Mouse (Mus musculus): ENCODE measurements at regions not wholly inside any gene's neighbourhood (a gene's known extent, or its start where the extent isn't known, plus 50 kb on each side); places are given as distances from the start of the nearest gene placed in this dataset.

DNA sequence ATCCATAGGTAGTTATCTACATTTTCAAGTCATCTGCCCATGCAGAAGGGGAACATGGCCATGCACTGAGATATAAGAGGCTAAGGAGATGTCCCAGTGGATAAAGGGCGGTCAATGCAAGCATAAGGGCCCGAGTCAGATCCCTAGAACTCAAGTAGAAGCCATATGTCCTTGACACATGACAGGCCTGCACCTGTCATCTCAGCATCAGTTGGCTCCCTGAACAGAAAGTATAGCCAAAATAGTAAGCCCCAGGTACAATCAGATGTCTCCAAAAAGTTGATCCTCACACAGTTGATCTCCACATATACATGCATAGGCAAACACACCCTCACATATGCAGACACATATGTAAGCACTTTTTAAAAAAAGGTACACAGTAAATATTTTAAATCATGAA, 152.0 kb downstream of the Cox18 start:
- Histone ChIP-seq H3K36me3 (no peaks in the 10 kb centered on the region), H3K27ac (no peak overlapping the region), H3K4me2 (replicated peaks) (no peak overlapping the region), H3K27me3 (no peaks in the 10 kb centered on the region), H3K4me1 (no peaks in the 10 kb centered on the region), H3K9ac (no peak overlapping the region), H3K9me3 (replicated peaks) (no peaks in the 10 kb centered on the region), H3K4me3 (no peak overlapping the region)
- WGBS, result 84% methylated on average over 2 of the region's 2 CpGs
- no peak for ATAC-seq (ENCODE audit: low FRiP score)

DNA sequence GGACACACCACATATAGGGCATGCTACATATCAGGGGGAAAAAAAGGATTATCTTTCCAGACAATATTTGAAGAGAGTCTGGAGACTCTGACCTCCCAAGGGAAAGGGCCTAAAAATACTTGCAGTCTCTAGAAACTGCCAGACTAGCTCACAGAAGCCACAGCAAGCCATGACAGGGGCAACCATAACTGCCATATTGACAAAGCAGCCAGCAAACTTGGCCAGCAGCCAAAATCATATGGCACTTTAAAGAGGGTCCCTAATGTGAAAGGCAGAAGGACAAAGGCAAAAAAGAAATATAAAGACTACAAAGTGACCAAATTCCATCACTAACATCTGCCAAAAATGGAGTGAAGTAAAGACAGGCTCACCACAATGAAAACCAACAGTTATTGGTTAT, 155.2 kb downstream of the Cox18 start:
- H3K27me3 ChIP-seq, result no peaks in the 10 kb centered on the region
- H3K9ac ChIP-seq, result no peak overlapping the region
- no peak overlapping the region for H3K4me2 ChIP-seq (replicated peaks)
- no peak overlapping the region for H3K4me3 ChIP-seq
- ATAC-seq (ENCODE audit: low FRiP score), result no peak
- H3K36me3 ChIP-seq, result no peaks in the 10 kb centered on the region
- H3K9me3 ChIP-seq (replicated peaks), result no peaks in the 10 kb centered on the region
- no peak overlapping the region for H3K27ac ChIP-seq
- no peaks in the 10 kb centered on the region for H3K4me1 ChIP-seq

DNA sequence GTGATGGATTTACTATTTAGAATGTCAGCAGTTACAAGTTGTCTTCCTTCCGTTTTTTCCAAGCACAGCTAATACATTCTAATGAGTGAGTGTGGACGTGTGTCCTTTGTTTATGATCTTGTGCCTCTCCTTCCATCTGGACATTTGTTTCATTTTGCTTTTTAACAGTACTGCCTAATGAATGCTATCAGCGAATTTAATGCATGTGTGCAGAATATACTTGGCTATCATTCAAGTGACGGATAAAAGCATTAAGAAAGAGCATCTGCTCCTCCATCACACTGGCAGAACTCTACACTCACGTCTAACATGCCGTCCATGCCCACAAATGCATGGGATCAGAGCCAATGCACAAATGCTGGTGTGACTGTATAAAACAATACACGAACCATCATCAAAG, 156.0 kb downstream of the Cox18 start:
- Histone ChIP-seq H3K9me3 (replicated peaks) (no peaks in the 10 kb centered on the region), H3K27me3 (no peaks in the 10 kb centered on the region), H3K9ac (no peak overlapping the region), H3K4me2 (replicated peaks) (no peak overlapping the region), H3K27ac (no peak overlapping the region), H3K4me1 (no peaks in the 10 kb centered on the region), H3K36me3 (no peaks in the 10 kb centered on the region), H3K4me3 (no peak overlapping the region)
- 76% methylated on average over 7 of the region's 7 CpGs for WGBS
- ATAC-seq (ENCODE audit: low FRiP score), result no peak

DNA sequence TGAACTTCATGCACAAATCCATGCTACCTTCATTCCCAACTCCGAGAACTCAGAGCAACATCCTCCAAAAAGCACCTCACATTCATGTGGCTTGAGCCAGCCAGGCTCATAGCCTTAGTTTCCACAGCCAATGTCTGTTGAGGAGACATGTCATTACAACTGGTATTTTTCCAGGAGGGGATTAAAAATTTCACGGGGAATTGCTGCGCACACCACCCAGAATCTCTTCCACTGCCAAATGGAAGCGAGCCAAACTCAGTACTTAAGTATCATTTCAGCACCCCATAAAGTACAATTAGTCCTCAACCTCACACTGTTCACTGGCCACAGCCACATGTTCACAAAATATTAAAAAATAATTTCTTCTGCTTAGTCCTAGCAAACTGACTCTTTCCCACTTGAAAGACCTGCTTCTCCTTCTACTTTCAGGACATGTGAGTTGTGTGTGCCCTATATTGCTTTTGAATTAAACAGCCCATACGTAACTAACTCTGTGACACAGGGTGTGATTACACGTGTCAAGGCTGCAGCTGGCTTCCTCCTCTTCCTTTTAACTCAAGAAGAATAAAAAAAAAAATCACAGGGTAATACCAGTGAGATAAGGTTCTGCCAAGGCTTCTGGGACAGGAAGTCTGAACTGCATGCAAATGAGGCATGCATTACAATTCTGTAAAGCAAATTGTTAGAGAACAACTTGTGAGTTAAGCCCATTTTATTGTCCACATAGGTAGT, 157.8 kb downstream of the Cox18 start:
- Histone ChIP-seq H3K4me1 (no peaks in the 10 kb centered on the region), H3K4me3 (no peak overlapping the region), H3K9ac (no peak overlapping the region), H3K36me3 (no peaks in the 10 kb centered on the region), H3K27me3 (no peaks in the 10 kb centered on the region), H3K27ac (no peak overlapping the region), H3K9me3 (replicated peaks) (no peaks in the 10 kb centered on the region), H3K4me2 (replicated peaks) (no peak overlapping the region)
- ATAC-seq (ENCODE audit: low FRiP score), result no peak
- WGBS, result 74% methylated on average over 6 of the region's 6 CpGs

DNA sequence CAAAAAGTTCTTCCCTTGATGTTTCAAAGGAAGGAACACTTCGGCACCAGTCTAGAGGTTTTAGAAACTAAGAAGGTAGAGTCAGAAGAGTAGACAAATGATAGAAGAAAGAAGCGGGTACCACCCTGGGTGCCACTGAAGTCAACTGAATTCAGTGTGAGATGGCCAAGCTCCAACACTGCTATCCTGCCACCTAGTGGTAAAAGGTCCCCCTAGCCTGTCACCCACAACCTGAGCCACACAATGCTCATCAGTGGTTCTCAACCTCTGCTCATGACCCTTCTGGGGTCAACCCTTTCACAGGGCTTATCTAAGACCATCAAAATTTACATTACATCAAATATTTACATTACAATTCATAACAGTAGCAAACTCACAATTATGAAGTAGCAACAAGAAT, 168.1 kb downstream of the Cox18 start:
- Histone ChIP-seq H3K9ac (no peak overlapping the region), H3K36me3 (no peaks in the 10 kb centered on the region), H3K27ac (no peak overlapping the region), H3K4me2 (replicated peaks) (no peak overlapping the region), H3K4me3 (no peak overlapping the region), H3K9me3 (replicated peaks) (no peaks in the 10 kb centered on the region), H3K4me1 (no peaks in the 10 kb centered on the region), H3K27me3 (no peaks in the 10 kb centered on the region)
- WGBS, result 66% methylated on average over 2 of the region's 2 CpGs
- no peak for ATAC-seq (ENCODE audit: low FRiP score)

DNA sequence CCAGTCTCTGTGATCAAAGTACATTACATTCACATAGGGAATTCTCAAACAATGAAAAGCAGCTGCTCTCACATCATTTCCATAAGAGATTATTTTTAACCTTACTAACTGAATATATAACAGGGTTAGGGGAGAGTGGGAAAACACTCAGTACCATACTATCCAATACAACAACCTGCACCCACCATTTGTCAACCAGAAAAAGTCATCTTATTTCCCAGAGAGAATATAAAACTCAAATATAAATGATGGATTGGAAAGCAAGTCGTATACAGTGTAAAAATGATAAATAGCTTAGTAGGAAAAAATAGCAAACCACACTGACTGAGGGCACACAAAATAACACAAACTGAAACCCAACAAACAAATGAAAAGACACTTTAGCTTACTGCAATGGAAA, 169.4 kb upstream of the Adamts3 start:
- H3K9ac ChIP-seq, result no peak overlapping the region
- H3K4me3 ChIP-seq, result no peak overlapping the region
- no peak for ATAC-seq (ENCODE audit: low FRiP score)
- H3K36me3 ChIP-seq, result no peaks in the 10 kb centered on the region
- 70% methylated on average over 1 of the region's 1 CpGs for WGBS
- no peaks in the 10 kb centered on the region for H3K27me3 ChIP-seq
- H3K27ac ChIP-seq, result no peak overlapping the region
- H3K9me3 ChIP-seq (replicated peaks), result no peaks in the 10 kb centered on the region
- no peak overlapping the region for H3K4me2 ChIP-seq (replicated peaks)
- no peaks in the 10 kb centered on the region for H3K4me1 ChIP-seq

DNA sequence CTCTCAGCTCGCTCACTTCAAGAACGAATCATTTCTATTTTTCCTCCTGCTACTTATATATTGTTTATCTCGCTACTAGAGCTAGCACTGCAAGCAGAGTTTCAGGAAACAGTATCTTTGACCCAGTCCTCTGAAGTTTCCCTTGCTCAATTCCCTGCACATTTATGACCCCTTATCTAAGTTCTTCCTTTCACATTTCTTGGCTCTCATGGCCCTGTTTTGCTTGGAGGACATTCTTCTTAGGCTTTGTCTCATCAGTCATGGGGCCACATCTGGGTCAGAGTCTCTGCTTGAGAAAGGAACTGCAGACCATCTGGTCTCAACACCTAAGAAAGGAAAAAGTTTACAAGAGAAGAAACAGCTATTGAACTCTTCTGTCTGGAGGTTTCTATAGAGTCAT, 166.7 kb upstream of the Adamts3 start:
- no peak for ATAC-seq (ENCODE audit: low FRiP score)
- Histone ChIP-seq H3K27ac (no peak overlapping the region), H3K4me1 (no peaks in the 10 kb centered on the region), H3K4me2 (replicated peaks) (no peak overlapping the region), H3K27me3 (no peaks in the 10 kb centered on the region), H3K4me3 (no peak overlapping the region), H3K9ac (no peak overlapping the region), H3K36me3 (no peaks in the 10 kb centered on the region), H3K9me3 (replicated peaks) (no peaks in the 10 kb centered on the region)
- WGBS, result 87% methylated on average over 3 of the region's 3 CpGs

DNA sequence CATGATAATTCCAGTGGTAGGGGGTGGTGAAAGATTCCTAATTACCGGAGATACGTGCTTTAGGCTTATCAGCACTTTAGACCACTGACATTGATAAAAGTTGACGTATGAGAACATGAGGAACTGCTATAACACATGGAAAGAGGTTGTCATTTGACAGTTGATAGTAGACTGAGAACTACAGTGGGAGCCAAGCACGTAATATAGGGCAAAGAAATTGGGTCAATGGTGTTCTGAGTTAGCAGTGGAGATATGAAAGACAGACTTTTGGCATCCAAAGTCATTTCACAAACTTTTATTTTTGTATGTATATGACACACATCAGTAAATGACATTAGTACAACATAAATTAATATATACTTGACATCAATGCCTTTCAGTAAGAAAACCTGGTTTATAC, 159.6 kb upstream of the Adamts3 start:
- 85% methylated on average over 4 of the region's 4 CpGs for WGBS
- Histone ChIP-seq H3K36me3 (no peaks in the 10 kb centered on the region), H3K9ac (no peak overlapping the region), H3K4me3 (no peak overlapping the region), H3K9me3 (replicated peaks) (no peaks in the 10 kb centered on the region), H3K27me3 (no peaks in the 10 kb centered on the region), H3K4me1 (no peaks in the 10 kb centered on the region), H3K4me2 (replicated peaks) (no peak overlapping the region), H3K27ac (no peak overlapping the region)
- no peak for ATAC-seq (ENCODE audit: low FRiP score)

DNA sequence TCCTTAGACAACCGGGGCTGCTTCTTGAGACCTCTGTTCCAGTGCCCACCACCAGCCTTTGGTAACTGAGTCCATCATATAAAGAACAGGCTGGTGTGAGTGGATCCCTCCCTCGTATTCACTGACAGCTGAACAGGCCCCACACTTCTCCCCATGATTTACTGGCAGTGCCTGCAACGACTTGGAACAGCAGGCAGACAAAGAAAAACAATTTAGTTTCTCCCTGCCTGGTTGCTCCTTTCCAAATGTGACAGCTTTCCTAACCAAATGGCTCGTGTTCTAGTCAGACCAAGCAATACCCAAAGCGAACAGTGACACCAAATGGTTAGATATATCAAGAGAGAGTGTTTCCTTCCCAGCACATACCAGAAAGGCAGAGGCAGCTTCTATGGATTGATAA, 150.0 kb upstream of the Adamts3 start:
- Histone ChIP-seq H3K36me3 (no peaks in the 10 kb centered on the region), H3K27ac (no peak overlapping the region), H3K9ac (no peak overlapping the region), H3K27me3 (no peaks in the 10 kb centered on the region), H3K4me3 (no peak overlapping the region), H3K9me3 (replicated peaks) (no peaks in the 10 kb centered on the region), H3K4me2 (replicated peaks) (no peak overlapping the region), H3K4me1 (no peaks in the 10 kb centered on the region)
- 53% methylated on average over 5 of the region's 5 CpGs for WGBS
- ATAC-seq (ENCODE audit: low FRiP score), result no peak

DNA sequence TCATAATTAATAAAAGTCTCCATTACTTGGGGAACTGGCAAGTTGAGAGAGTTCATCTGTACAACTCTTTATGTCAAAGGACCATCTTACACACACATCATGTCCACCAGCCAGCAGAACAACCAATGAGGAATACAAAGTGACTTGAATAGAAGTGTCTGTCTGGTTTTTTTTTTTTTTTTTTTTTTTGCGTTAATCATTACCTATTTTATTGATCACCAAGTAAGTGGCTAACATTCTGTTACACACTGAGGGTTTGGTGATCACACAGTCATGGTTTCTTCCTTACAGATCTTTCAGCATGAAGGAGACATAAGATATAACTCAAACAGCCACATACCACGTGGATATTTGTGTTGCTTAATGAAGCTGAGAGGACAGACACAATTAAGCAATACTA, 147.6 kb upstream of the Adamts3 start:
- Histone ChIP-seq H3K27me3 (no peaks in the 10 kb centered on the region), H3K4me2 (replicated peaks) (no peak overlapping the region), H3K9ac (no peak overlapping the region), H3K4me3 (no peak overlapping the region), H3K27ac (no peak overlapping the region), H3K9me3 (replicated peaks) (no peaks in the 10 kb centered on the region), H3K4me1 (no peaks in the 10 kb centered on the region), H3K36me3 (no peaks in the 10 kb centered on the region)
- 79% methylated on average over 2 of the region's 2 CpGs for WGBS
- no peak for ATAC-seq (ENCODE audit: low FRiP score)

DNA sequence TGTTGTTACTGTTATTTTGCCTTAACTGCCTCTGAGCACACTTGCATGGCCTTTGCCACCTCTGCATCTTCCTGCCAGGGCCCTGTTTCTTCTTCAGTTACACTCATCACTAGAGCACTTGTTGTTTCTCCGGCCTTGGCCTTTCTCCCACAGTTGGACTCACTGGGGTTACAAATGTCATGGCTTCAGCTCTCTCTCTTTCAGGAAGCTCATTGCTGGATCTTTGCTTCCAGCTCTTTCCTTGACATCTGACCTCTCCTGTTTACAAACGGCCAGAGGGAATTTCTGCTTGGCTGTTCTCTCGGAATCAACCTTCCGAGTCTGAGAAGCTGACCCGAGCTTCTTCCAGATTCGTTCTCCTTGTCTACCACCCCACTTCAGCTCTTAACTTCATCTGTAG, 146.6 kb upstream of the Adamts3 start:
- WGBS, result 44% methylated on average over 6 of the region's 6 CpGs
- no peak for ATAC-seq (ENCODE audit: low FRiP score)
- Histone ChIP-seq H3K9me3 (replicated peaks) (no peaks in the 10 kb centered on the region), H3K9ac (no peak overlapping the region), H3K4me3 (no peak overlapping the region), H3K27ac (no peak overlapping the region), H3K27me3 (no peaks in the 10 kb centered on the region), H3K36me3 (no peaks in the 10 kb centered on the region), H3K4me2 (replicated peaks) (no peak overlapping the region), H3K4me1 (no peaks in the 10 kb centered on the region)

DNA sequence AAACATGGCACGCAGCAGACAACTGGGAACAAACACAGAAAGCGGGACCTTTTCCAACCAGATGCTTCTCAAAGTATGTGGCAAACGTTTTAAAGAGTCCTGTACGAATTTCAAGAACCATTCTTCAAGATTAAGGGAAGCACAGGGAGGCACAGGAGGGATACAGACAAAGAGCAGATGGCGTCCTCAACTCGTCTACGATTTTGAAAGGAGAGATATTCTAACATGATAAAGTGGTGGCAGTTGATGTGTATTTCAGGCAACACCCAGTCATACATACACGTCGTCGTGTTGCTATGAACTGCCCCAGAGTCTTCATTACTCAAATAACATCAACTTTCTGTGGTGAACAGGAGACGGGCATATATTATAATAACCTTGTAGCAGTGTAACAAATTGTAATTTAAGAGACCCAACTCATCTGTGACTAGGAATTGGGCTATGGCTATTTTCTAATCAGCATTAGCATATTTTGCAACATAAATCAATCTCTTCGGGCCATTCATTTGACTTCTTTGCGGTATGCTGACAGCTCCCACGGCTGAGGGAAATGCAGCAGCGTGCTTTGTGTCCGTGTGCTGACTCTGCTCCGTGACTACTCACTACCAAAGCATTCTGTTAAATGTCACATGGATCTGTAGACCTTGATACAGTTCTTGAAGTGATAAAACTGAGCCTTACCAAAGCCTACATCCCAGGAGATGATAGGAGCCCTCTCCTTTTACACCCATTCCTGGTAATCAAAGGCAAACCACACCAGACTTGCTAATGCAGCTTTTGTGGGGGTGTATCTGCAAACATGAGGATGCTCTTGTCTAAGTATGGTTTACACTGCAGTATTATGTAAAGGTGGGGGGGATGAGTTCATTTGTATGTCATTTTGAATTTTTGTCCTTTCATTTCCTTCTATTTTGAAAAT, 144.0 kb upstream of the Adamts3 start:
- Histone ChIP-seq H3K4me3 (no peak overlapping the region), H3K27me3 (no peaks in the 10 kb centered on the region), H3K9me3 (replicated peaks) (no peaks in the 10 kb centered on the region), H3K9ac (no peak overlapping the region), H3K4me2 (replicated peaks) (no peak overlapping the region), H3K4me1 (no peaks in the 10 kb centered on the region), H3K36me3 (no peaks in the 10 kb centered on the region), H3K27ac (no peak overlapping the region)
- WGBS, result 63% methylated on average over 17 of the region's 17 CpGs
- peak; percentile 48; the same call in 1 of the 2 replicates for ATAC-seq (ENCODE audit: low FRiP score)

DNA sequence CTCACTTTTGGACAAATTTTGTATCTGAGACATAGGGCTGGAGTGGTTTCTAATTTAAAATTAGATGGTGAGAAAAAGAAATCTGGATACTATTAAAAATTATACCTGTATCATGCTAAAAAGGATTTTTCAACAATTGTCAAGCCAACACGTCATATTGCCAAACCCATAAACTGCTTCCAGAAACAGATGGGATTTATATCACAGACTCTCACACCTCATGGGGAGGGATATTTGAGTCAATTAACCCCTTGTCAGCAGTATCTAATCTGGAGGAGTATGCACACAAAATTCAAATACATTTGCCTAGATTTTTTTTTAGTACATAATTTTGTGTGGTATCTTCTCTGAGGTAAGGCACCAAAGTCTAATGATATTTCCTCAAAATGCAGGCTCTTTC, 138.3 kb upstream of the Adamts3 start:
- Histone ChIP-seq H3K27ac (no peak overlapping the region), H3K9me3 (replicated peaks) (no peaks in the 10 kb centered on the region), H3K4me3 (no peak overlapping the region), H3K36me3 (no peaks in the 10 kb centered on the region), H3K4me2 (replicated peaks) (no peak overlapping the region), H3K27me3 (no peaks in the 10 kb centered on the region), H3K9ac (no peak overlapping the region), H3K4me1 (no peaks in the 10 kb centered on the region)
- ATAC-seq (ENCODE audit: low FRiP score), result no peak
- WGBS, result 86% methylated on average over 1 of the region's 1 CpGs

Data from hindbrain, embryonic 12.5 days (tissue).